Mouse (Mus musculus): ENCODE measurements around the gene Tnfrsf11a. TPM values are rescaled to one million over a fixed set of nuclear protein-coding genes. Genes with fewer than 3 reads are reported as not detected.
"Not testable (repeated sequence)": the region's sequence is repeated elsewhere in the genome, so short reads cannot be mapped to it uniquely, and the experiment has no call there.

The Tnfrsf11a gene
- polyA plus RNA-seq, 1 experiment, result 0.16 TPM

DNA sequence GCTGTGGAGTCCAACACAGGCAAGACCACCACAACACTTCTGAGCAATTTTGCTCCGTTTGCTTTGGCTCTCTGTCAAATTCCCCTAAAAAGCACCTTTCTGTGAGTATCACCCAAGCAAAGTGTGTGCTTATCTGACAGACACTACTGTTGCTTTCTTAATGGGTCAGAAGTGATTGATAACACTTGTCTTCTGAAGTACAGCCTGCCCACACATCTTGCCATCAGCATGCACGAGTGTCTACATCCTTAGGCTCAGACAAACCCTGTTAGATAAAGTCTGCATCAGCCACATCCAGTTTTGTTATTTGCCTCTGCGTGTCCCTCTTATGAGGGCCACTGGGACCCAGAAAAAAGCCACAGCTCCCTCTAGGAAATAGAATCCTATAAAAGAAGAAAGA is 23.8 kb downstream of the Tnfrsf11a start:
- H3K36me3 ChIP-seq (ENCODE audit: control insufficient read depth, insufficient read depth), result no peaks in the 10 kb centered on the region
- no peak overlapping the region for H3ac ChIP-seq (ENCODE audit: control insufficient read depth, insufficient read length, low read depth)
- H3K79me3 ChIP-seq (ENCODE audit: low read depth), result no peaks in the 10 kb centered on the region
- no peaks in the 10 kb centered on the region for H3K27me3 ChIP-seq (ENCODE audit: control insufficient read depth, insufficient read depth, insufficient read length)
- TF ChIP-seq MAX (IDR thresholded peaks at IDR 0.05) (no peak), MYOD1 (IDR thresholded peaks at IDR 0.05; ENCODE audit: control insufficient read depth, insufficient read length, low read depth) (no peak), MYOG (IDR thresholded peaks at IDR 0.05; ENCODE audit: control insufficient read depth, extremely low read depth, insufficient read length) (no peak), USF1 (IDR thresholded peaks at IDR 0.05; ENCODE audit: low read depth) (no peak), CEBPB (IDR thresholded peaks at IDR 0.05; ENCODE audit: low read depth) (no peak)
- no peak overlapping the region for H3K4me3 ChIP-seq (ENCODE audit: insufficient read depth, poor library complexity, severe bottlenecking)
- H3K79me2 ChIP-seq (ENCODE audit: control insufficient read depth, insufficient read depth), result no peaks in the 10 kb centered on the region

DNA sequence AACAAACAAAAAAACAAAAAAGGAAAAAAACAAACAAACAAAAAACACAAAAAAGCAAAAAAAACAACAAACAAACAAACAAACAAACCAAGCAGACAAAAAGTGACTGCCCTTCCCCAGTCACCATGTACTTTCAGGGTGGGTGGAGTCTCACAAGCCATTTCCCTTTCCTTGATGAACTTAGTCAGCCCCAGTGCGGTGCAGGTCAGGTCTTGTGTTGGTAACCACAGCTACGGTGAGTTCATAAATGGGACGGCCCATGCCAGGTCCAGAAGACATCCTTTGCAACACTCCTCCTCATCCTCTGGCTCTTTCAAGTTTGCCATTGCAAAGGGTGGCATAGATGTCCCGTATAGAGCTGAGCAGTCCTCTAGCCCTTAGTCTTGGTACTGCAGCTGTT is 25.0 kb downstream of the Tnfrsf11a start:
- Histone ChIP-seq H3K79me2 (ENCODE audit: control insufficient read depth, insufficient read depth) (no peaks in the 10 kb centered on the region), H3K36me3 (ENCODE audit: control insufficient read depth, insufficient read depth) (no peaks in the 10 kb centered on the region), H3K4me3 (ENCODE audit: insufficient read depth, poor library complexity, severe bottlenecking) (no peak overlapping the region), H3K79me3 (ENCODE audit: low read depth) (no peaks in the 10 kb centered on the region), H3ac (ENCODE audit: control insufficient read depth, insufficient read length, low read depth) (no peak overlapping the region), H3K27me3 (ENCODE audit: control insufficient read depth, insufficient read depth, insufficient read length) (no peaks in the 10 kb centered on the region)
- TF ChIP-seq MYOG (IDR thresholded peaks at IDR 0.05; ENCODE audit: control insufficient read depth, extremely low read depth, insufficient read length) (no peak), FOSL1 (IDR thresholded peaks at IDR 0.05; ENCODE audit: insufficient read depth, low read length, poor library complexity, severe bottlenecking) (no peak), CEBPB (IDR thresholded peaks at IDR 0.05; ENCODE audit: low read depth) (no peak), MYOD1 (IDR thresholded peaks at IDR 0.05; ENCODE audit: control insufficient read depth, insufficient read length, low read depth) (no peak), USF1 (IDR thresholded peaks at IDR 0.05; ENCODE audit: low read depth) (no peak), CTCF (IDR thresholded peaks at IDR 0.05; ENCODE audit: control insufficient read depth, insufficient read depth, insufficient read length) (no peak), MAX (IDR thresholded peaks at IDR 0.05) (no peak)

- Histone ChIP-seq H3K79me2 (ENCODE audit: control insufficient read depth, insufficient read depth) (no peaks in the 10 kb centered on the region), H3ac (ENCODE audit: control insufficient read depth, insufficient read length, low read depth) (no peak overlapping the region), H3K4me3 (ENCODE audit: insufficient read depth, poor library complexity, severe bottlenecking) (no peak overlapping the region), H3K36me3 (ENCODE audit: control insufficient read depth, insufficient read depth) (no peaks in the 10 kb centered on the region), H3K27me3 (ENCODE audit: control insufficient read depth, insufficient read depth, insufficient read length) (no peaks in the 10 kb centered on the region), H3K79me3 (ENCODE audit: low read depth) (no peaks in the 10 kb centered on the region)
- TF ChIP-seq MAX (IDR thresholded peaks at IDR 0.05), result no peak
- no peak for TF ChIP-seq FOSL1 (IDR thresholded peaks at IDR 0.05; ENCODE audit: insufficient read depth, low read length, poor library complexity, severe bottlenecking)
- TF ChIP-seq MYOD1 (IDR thresholded peaks at IDR 0.05; ENCODE audit: control insufficient read depth, insufficient read length, low read depth), result no peak
- no peak for TF ChIP-seq MYOG (IDR thresholded peaks at IDR 0.05; ENCODE audit: control insufficient read depth, extremely low read depth, insufficient read length)
- TF ChIP-seq USF1 (IDR thresholded peaks at IDR 0.05; ENCODE audit: low read depth), result no peak
- TF ChIP-seq CTCF (IDR thresholded peaks at IDR 0.05; ENCODE audit: control insufficient read depth, insufficient read depth, insufficient read length), result no peak
- TF ChIP-seq CEBPB (IDR thresholded peaks at IDR 0.05; ENCODE audit: low read depth), result no peak
These were observed 26.7 kb downstream of the Tnfrsf11a start for GRCm38 (mm10) chr1:105807028-105807722.

DNA sequence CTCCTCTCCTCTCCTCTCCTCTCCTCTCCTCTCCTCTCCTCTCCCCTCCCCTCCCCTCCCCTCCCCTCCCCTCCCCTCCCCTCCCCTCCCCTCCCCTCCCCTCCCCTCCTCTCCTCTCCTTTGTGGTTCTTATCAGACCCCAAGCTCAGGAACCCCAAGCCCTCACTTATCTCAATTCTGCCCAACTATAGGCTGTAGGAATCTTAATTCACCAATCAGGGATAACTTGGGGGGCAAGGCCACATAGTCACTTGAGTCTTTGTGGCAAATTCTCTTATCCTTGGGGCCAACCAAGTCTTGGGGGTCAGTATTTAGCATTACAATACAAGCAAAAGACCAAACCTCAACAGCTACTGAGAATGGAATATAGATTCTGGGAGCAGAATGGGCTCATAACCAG is 31.5 kb downstream of the Tnfrsf11a start:
- H3K79me2 ChIP-seq (ENCODE audit: control insufficient read depth, insufficient read depth); H3K27me3 ChIP-seq (ENCODE audit: control insufficient read depth, insufficient read depth, insufficient read length); H3K36me3 ChIP-seq (ENCODE audit: control insufficient read depth, insufficient read depth); H3K79me3 ChIP-seq (ENCODE audit: low read depth); H3ac ChIP-seq (ENCODE audit: control insufficient read depth, insufficient read length, low read depth); H3K4me3 ChIP-seq (ENCODE audit: insufficient read depth, poor library complexity, severe bottlenecking): not testable (repeated sequence)

- H3K79me2 ChIP-seq (ENCODE audit: control insufficient read depth, insufficient read depth), result no peaks in the 10 kb centered on the region
- H3K4me3 ChIP-seq (ENCODE audit: insufficient read depth, poor library complexity, severe bottlenecking), result no peak overlapping the region
- H3K27me3 ChIP-seq (ENCODE audit: control insufficient read depth, insufficient read depth, insufficient read length), result no peaks in the 10 kb centered on the region
- no peaks in the 10 kb centered on the region for H3K79me3 ChIP-seq (ENCODE audit: low read depth)
- H3K36me3 ChIP-seq (ENCODE audit: control insufficient read depth, insufficient read depth), result no peaks in the 10 kb centered on the region
- no peak overlapping the region for H3ac ChIP-seq (ENCODE audit: control insufficient read depth, insufficient read length, low read depth)
- TF ChIP-seq USF1 (IDR thresholded peaks at IDR 0.05; ENCODE audit: low read depth), result no peak
- TF ChIP-seq MYOD1 (IDR thresholded peaks at IDR 0.05; ENCODE audit: control insufficient read depth, insufficient read length, low read depth), result peak; percentile 52
These were observed 32.6 kb downstream of the Tnfrsf11a start for GRCm38 (mm10) chr1:105812960-105813708.

- Histone ChIP-seq H3ac (ENCODE audit: control insufficient read depth, insufficient read length, low read depth) (no peak overlapping the region), H3K79me2 (ENCODE audit: control insufficient read depth, insufficient read depth) (no peaks in the 10 kb centered on the region), H3K27me3 (ENCODE audit: control insufficient read depth, insufficient read depth, insufficient read length) (no peaks in the 10 kb centered on the region), H3K79me3 (ENCODE audit: low read depth) (no peaks in the 10 kb centered on the region), H3K4me3 (ENCODE audit: insufficient read depth, poor library complexity, severe bottlenecking) (no peak overlapping the region), H3K36me3 (ENCODE audit: control insufficient read depth, insufficient read depth) (no peaks in the 10 kb centered on the region)
- no peak for TF ChIP-seq MAX (IDR thresholded peaks at IDR 0.05)
- no peak for TF ChIP-seq FOSL1 (IDR thresholded peaks at IDR 0.05; ENCODE audit: insufficient read depth, low read length, poor library complexity, severe bottlenecking)
- TF ChIP-seq CEBPB (IDR thresholded peaks at IDR 0.05; ENCODE audit: low read depth), result no peak
- no peak for TF ChIP-seq CTCF (IDR thresholded peaks at IDR 0.05; ENCODE audit: control insufficient read depth, insufficient read depth, insufficient read length)
- no peak for TF ChIP-seq MYOG (IDR thresholded peaks at IDR 0.05; ENCODE audit: control insufficient read depth, extremely low read depth, insufficient read length)
- no peak for TF ChIP-seq MYOD1 (IDR thresholded peaks at IDR 0.05; ENCODE audit: control insufficient read depth, insufficient read length, low read depth)
- TF ChIP-seq USF1 (IDR thresholded peaks at IDR 0.05; ENCODE audit: low read depth), result no peak
These were observed 33.2 kb downstream of the Tnfrsf11a start for GRCm38 (mm10) chr1:105813709-105814061.

Data from C2C12 (cell line).